Mouse (Mus musculus) liver, adult 2 months (tissue): ENCODE results near the gene Zfp69. TPM values are rescaled to one million over a fixed set of nuclear protein-coding genes. Genes with fewer than 3 reads are reported as not detected.

Experiments used
- DNase-seq: peaks from one replicate; pipeline ENCODE4 v3.0.0-alpha.2; 2011; ENCODE audit warnings: low read depth, low spot score; ENCODE audit errors: extremely low read depth
- H3K27ac ChIP-seq: fragments of 200-500 bp; replicated peaks from 2 replicates; pipeline ENCODE4 v1.5.1; 2012; ENCODE audit warnings: low read depth, mild to moderate bottlenecking, control low read depth, inconsistent platforms, low read length; ENCODE audit not compliant: insufficient read depth
- H3K27me3 ChIP-seq: fragments of 200-500 bp; 2 replicates; pipeline ENCODE4 v1.6.1; 2012; ENCODE audit warnings: mild to moderate bottlenecking, moderate library complexity, low read length, inconsistent platforms; ENCODE audit not compliant: control insufficient read depth, insufficient read depth
- H3K36me3 ChIP-seq: fragments of 200-500 bp; 2 replicates; pipeline ENCODE4 v1.6.1; 2012; ENCODE audit warnings: low read length, inconsistent platforms; ENCODE audit not compliant: control insufficient read depth, insufficient read depth
- H3K4me1 ChIP-seq: fragments of 200-500 bp; 2 replicates; pipeline ENCODE4 v1.6.1; 2011; ENCODE audit warnings: low read length; ENCODE audit not compliant: control insufficient read depth, insufficient read depth
- H3K4me3 ChIP-seq: fragments of 200-500 bp; 2 replicates; pipeline ENCODE4 v1.5.1; 2011; ENCODE audit warnings: low read depth, mild to moderate bottlenecking, control low read depth, low read length, moderate library complexity; ENCODE audit not compliant: insufficient read depth
- H3K79me2 ChIP-seq: fragments of 200-500 bp; 2 replicates; pipeline ENCODE4 v1.6.1; 2012; ENCODE audit warnings: inconsistent platforms, mild to moderate bottlenecking, low read length, moderate library complexity; ENCODE audit not compliant: control insufficient read depth, insufficient read depth
- H3K9ac ChIP-seq: fragments of 200-500 bp; 2 replicates; pipeline ENCODE4 v1.6.1; 2012; ENCODE audit warnings: low read depth, mild to moderate bottlenecking, control low read depth, inconsistent platforms, low read length
- CTCF ChIP-seq: fragments of 200-500 bp; IDR thresholded peaks from 2 replicates; pipeline ENCODE4 v1.5.1; 2011; ENCODE audit warnings: low read depth, low read length, control low read depth
- POLR2A ChIP-seq: fragments of 200-500 bp; IDR thresholded peaks from 2 replicates; pipeline ENCODE4 v1.6.1; 2011; ENCODE audit warnings: low read length, control low read depth; ENCODE audit not compliant: insufficient read depth; ENCODE audit errors: extremely low read depth
- WGBS: fragments of 180-500 bp; shearing (Covaris S2); methylation state at CpG from one replicate; pipeline ENCODE4 v1.1.7; 2018; 5-methylcytosine and 5-hydroxymethylcytosine counted together
- polyA plus RNA-seq: library from polyadenylated mRNA; depleted of rRNA; stranded (reverse); fragments of >200 nt; gene quantifications from 2 replicates; pipeline ENCODE4 v1.2.3, GENCODE M21; 2012
- total RNA-seq: library from RNA; depleted of rRNA; stranded (reverse); fragments of >200 nt; gene quantifications from 2 replicates; pipeline ENCODE4 v1.2.3, GENCODE M21; 2014

Zfp69 gene
- total and polyA plus RNA-seq, 2 experiments: 0.87 to 3.5 TPM

DNA sequence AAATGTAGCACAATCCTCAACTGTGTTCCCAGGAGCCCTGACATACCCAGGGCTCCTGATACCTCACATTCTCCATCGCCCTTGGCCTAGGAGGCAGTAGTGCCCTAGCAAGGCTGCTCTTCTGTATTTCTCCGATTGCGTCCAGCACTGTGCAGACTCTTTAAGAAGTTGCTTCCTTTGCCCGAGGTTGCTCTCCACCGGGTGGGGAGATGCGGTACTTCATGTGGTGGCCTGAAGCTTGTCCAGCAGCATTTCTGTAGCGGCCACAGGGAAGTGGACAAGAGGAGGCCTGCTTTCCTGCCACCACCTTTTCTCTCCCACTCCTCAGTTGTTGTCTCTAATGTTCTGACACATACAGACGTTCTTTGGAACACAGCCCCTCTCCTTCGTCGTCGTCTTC lies 56.9 kb downstream of the Zfp69 start:
- no peak for TF ChIP-seq CTCF
- TF ChIP-seq POLR2A: no peak
- H3K4me1 ChIP-seq: no peaks in the 10 kb centered on the region
- no peaks in the 10 kb centered on the region for H3K79me2 ChIP-seq
- no peaks in the 10 kb centered on the region for H3K27me3 ChIP-seq
- WGBS: 80% methylated on average over 11 of the region's 11 CpGs
- no peak for DNase-seq
- H3K36me3 ChIP-seq: no peaks in the 10 kb centered on the region
- no peak overlapping the region for H3K27ac ChIP-seq
- no peak overlapping the region for H3K4me3 ChIP-seq
- no peak overlapping the region for H3K9ac ChIP-seq

DNA sequence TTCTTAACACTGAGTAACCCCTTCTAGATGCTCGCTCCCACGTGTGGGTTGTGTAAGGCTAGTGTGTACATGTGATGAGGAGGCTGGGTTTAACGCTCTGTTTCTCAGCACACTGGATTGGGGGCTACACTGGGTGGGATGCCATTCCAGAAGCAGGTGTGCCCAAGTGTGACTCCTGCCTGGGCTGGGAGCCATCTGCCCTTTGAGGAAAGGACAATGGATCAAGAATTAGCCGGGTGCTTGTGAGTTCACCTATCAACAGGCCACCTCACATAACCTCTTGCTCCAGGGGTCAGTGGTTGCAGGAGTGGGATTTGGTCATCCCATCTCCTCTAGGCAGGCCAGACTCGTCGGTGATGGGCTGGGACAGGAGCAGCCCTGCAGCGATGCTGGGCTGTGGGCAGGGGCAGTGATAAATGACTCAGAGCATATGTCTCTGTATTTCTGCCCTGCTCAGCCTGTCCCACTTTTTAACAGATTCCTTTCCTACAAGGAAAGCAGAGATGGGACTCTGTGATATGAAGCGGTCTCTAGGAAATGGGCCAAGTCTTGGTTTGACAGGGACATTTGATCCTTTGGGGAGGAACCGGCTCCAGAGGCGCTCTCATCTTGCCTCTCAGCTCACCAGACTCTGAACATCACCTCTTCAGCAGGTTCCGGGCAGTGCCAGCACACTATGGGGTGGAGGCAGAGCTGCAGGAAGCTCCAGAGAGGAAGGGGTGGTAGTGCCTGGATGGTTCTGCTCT lies 57.7 kb downstream of the Zfp69 start:
- Histone ChIP-seq H3K27ac (no peak overlapping the region), H3K9ac (no peak overlapping the region), H3K27me3 (no peaks in the 10 kb centered on the region), H3K36me3 (no peaks in the 10 kb centered on the region), H3K4me1 (no peaks in the 10 kb centered on the region), H3K4me3 (no peak overlapping the region), H3K79me2 (no peaks in the 10 kb centered on the region)
- no peak for TF ChIP-seq POLR2A
- no peak for TF ChIP-seq CTCF
- no peak for DNase-seq
- 67% methylated on average over 11 of the region's 11 CpGs for WGBS

DNA sequence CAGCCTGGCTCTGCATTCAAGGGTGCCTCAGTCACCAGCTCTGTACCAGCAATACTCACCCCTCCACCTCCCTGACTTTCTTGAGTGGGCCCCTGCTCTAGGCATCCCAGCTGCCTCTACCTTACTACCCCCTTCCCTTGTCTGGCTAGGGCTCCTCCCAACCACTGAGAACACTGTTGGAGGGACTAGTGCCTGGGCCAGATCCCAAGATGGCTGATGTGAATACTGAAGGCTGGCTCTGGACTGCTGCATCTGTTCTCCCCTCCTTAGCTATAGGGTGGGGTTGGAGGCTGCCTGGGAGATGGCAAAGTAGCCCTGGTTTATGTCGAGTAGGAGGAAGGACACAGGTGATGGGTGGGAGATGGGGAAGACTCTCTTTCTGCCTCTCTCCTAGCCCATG lies 59.0 kb downstream of the Zfp69 start:
- H3K4me1 ChIP-seq: no peaks in the 10 kb centered on the region
- DNase-seq: no peak
- H3K4me3 ChIP-seq: no peak overlapping the region
- TF ChIP-seq POLR2A: no peak
- TF ChIP-seq CTCF: no peak
- no peaks in the 10 kb centered on the region for H3K27me3 ChIP-seq
- H3K9ac ChIP-seq: no peak overlapping the region
- no peaks in the 10 kb centered on the region for H3K36me3 ChIP-seq
- no peaks in the 10 kb centered on the region for H3K79me2 ChIP-seq
- no peak overlapping the region for H3K27ac ChIP-seq
- WGBS: 42% methylated on average over 1 of the region's 1 CpGs

DNA sequence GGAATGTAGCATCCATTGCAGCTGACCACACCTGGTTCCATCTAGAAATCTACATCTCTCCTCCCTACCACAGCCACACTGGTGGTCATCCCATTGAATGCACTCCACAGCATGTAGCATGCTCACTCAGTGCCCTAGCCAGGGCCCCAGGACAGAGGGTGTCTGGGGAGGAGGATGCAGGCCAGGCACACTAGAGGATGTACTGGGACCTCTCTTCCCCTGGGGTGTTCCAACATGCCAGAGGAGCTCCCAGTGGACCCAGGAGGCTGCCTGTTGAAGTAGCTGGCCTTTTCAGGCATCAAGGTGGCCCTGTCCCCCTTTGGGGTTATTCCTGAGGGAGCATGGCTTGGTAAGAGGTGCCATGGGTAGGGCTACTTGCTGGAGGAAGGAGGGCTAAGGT lies 59.5 kb downstream of the Zfp69 start:
- no peak overlapping the region for H3K9ac ChIP-seq
- no peaks in the 10 kb centered on the region for H3K36me3 ChIP-seq
- H3K27ac ChIP-seq: no peak overlapping the region
- DNase-seq: no peak
- TF ChIP-seq POLR2A: no peak
- TF ChIP-seq CTCF: no peak
- H3K27me3 ChIP-seq: no peaks in the 10 kb centered on the region
- H3K79me2 ChIP-seq: no peaks in the 10 kb centered on the region
- H3K4me3 ChIP-seq: no peak overlapping the region
- H3K4me1 ChIP-seq: no peaks in the 10 kb centered on the region

DNA sequence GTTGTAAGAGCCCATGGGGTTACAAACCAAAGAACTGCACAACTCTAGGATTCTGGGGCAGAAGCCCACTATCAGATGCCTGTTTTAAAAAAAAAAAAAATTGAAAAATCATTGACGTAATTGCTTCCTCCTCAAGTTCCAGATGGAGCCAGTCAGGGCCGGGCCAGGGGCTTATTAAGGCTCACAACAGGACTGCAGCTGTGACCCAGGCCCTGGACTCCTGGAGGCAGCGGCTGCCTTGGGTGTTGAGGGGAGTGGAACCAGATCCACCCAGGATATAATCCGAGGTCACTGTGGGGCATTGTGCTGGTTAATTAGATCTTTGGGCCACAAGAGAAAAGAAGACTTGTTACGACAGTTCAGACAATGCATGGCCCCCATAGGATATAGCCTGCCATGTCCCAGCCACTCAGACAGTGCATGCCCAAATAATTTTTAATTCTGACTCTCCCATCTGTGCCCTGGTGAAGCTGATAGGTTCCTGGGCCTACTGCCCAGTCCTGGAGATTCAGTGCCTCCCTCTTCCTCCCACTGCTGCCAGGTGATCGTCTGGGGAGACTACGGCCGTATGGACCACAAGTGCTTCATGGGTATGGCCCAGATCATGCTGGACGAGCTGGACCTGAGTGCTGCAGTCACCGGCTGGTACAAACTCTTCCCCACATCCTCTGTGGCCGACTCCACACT lies 60.6 kb downstream of the Zfp69 start:
- no peak for DNase-seq

DNA sequence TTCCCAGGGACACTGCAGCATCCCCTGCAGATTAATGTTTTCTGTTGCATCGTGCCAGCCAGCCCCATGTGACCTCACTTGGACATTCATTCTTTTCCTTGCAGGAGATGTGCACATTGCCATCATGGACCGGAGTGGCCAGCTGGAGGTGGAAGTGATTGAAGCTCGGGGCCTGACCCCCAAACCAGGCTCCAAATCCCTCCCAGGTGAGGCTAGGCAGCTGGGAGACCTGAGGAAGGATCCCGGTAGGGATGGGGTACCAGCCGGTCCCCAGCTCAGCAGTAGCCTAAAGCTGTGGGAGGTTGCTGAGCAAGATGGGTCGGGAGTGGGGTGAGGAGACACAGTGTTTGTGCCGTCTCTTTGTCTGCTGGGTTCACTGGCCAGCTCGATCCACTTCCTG lies 62.6 kb downstream of the Zfp69 start:
- no peak for DNase-seq
- Histone ChIP-seq H3K27me3 (no peaks in the 10 kb centered on the region), H3K4me3 (no peak overlapping the region), H3K79me2 (no peaks in the 10 kb centered on the region), H3K9ac (no peak overlapping the region), H3K27ac (no peak overlapping the region), H3K36me3 (no peaks in the 10 kb centered on the region), H3K4me1 (no peaks in the 10 kb centered on the region)
- TF ChIP-seq CTCF: no peak
- no peak for TF ChIP-seq POLR2A
- WGBS: 70% methylated on average over 8 of the region's 8 CpGs

More for the DNA sequence above, 60.6 kb downstream of the Zfp69 start:
- Histone ChIP-seq H3K4me1 (no peaks in the 10 kb centered on the region), H3K36me3 (no peaks in the 10 kb centered on the region), H3K27ac (no peak overlapping the region), H3K27me3 (no peaks in the 10 kb centered on the region), H3K4me3 (no peak overlapping the region), H3K79me2 (no peaks in the 10 kb centered on the region), H3K9ac (no peak overlapping the region)
- TF ChIP-seq CTCF (no peak), POLR2A (no peak)
- WGBS: 79% methylated on average over 11 of the region's 11 CpGs
